Mouse (Mus musculus): ENCODE measurements around the gene Gm44805.

The Gm44805 gene

GRCm38 (mm10) chr7:19677872-19678271 lies 3.4 kb downstream of the Gm44805 start, which contains the start of gene Apoc2:
Gene Apoc2 (minus strand): TSS chr7:19677941.
- no peak for DNase-seq (ENCODE audit: low read depth, low spot score)

GRCm38 (mm10) chr7:19676662-19677061 lies 4.6 kb downstream of the Gm44805 start:
- DNase-seq (ENCODE audit: low read depth, low spot score): no peak

GRCm38 (mm10) chr7:19675824-19676223 lies 5.4 kb downstream of the Gm44805 start:
- DNase-seq (ENCODE audit: low read depth, low spot score): no peak

- DNase-seq (ENCODE audit: low read depth, low spot score): no peak
Observed at GRCm38 (mm10) chr7:19673083-19673699, 8.0 kb downstream of the Gm44805 start.

GRCm38 (mm10) chr7:19671511-19671910 lies 9.7 kb downstream of the Gm44805 start:
- DNase-seq (ENCODE audit: low read depth, low spot score): no peak

GRCm38 (mm10) chr7:19668947-19669721 lies 12.1 kb downstream of the Gm44805 start:
- DNase-seq (ENCODE audit: low read depth, low spot score): peak; percentile 93

- DNase-seq (ENCODE audit: low read depth, low spot score): no peak
Observed at GRCm38 (mm10) chr7:19667434-19667833, 13.8 kb downstream of the Gm44805 start.

- DNase-seq (ENCODE audit: low read depth, low spot score): no peak
Observed at GRCm38 (mm10) chr7:19666750-19667149, 14.5 kb downstream of the Gm44805 start.

- DNase-seq (ENCODE audit: low read depth, low spot score): peak; percentile 98
Observed at GRCm38 (mm10) chr7:19664955-19665841, 16.0 kb downstream of the Gm44805 start, which contains the start of gene Clptm1. Gene Clptm1 (minus strand): TSS chr7:19665033.

GRCm38 (mm10) chr7:19664455-19664954 lies 16.7 kb downstream of the Gm44805 start:
- no peak for DNase-seq (ENCODE audit: low read depth, low spot score)

- no peak for DNase-seq (ENCODE audit: low read depth, low spot score)
Observed at GRCm38 (mm10) chr7:19663940-19664339, 17.3 kb downstream of the Gm44805 start.

GRCm38 (mm10) chr7:19652614-19653013 lies 28.6 kb downstream of the Gm44805 start:
- DNase-seq (ENCODE audit: low read depth, low spot score): no peak

- DNase-seq (ENCODE audit: low read depth, low spot score): no peak
Observed at GRCm38 (mm10) chr7:19651063-19651786, 30.0 kb downstream of the Gm44805 start.

- no peak for DNase-seq (ENCODE audit: low read depth, low spot score)
Observed at GRCm38 (mm10) chr7:19641223-19641622, 40.0 kb downstream of the Gm44805 start.

- DNase-seq (ENCODE audit: low read depth, low spot score): no peak
Observed at GRCm38 (mm10) chr7:19635074-19635827, 46.0 kb downstream of the Gm44805 start.

GRCm38 (mm10) chr7:19634591-19634990 lies 46.6 kb downstream of the Gm44805 start:
- DNase-seq (ENCODE audit: low read depth, low spot score): no peak

GRCm38 (mm10) chr7:19633855-19634254 lies 47.4 kb downstream of the Gm44805 start:
- no peak for DNase-seq (ENCODE audit: low read depth, low spot score)

GRCm38 (mm10) chr7:19633197-19633596 lies 48.0 kb downstream of the Gm44805 start:
- DNase-seq (ENCODE audit: low read depth, low spot score): no peak

GRCm38 (mm10) chr7:19632720-19633119 lies 48.5 kb downstream of the Gm44805 start:
- DNase-seq (ENCODE audit: low read depth, low spot score): no peak

- DNase-seq (ENCODE audit: low read depth, low spot score): no peak
Observed at GRCm38 (mm10) chr7:19632275-19632674, 48.9 kb downstream of the Gm44805 start.

Data from mesoderm, embryonic 11.5 days (tissue).